10 mouse cellular contexts compared by ENCODE assay signal in the genomic region with DNA sequence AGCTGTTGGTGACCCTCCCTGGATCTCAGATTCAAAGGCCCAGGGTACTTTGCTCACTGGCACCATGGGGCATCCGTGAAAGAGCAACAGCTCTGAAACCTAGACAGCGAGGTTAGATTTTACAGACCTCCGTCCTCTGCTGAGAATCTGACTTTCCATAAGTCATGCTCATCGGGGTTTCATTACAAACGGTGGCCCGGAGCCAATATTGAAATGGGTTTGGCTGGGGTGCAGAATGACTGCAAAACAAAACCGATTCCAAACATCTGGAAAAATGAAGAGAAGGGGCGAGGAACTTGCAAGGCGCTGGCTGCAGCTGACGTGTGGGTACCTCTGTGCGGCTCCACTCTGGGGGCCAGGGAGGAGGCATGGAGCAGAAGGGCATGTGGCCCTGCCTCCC. TPM values are rescaled to one million over a fixed set of nuclear protein-coding genes. Genes with fewer than 3 reads are reported as not detected.
A peak's percentile ranks its signal among the peaks of the same experiment; 100 is the strongest.
DNase-seq lines count a peak whose midpoint lies in the region; ATAC-seq lines count a peak whose summit lies in the region.
"Had no signal": no experiment of that assay in that cellular context is flagged by ENCODE, and none has a peak within 500 bp of the region (broad histone marks: within the 10 kb centered on the region; RNA-seq: fewer than 3 reads in every experiment).

No protein-coding gene starts in this region.

- H3K27ac ChIP-seq in heart, embryonic 11.5 days (ENCODE audit: low read depth, low read length): no peak overlapping the region
- peak overlapping the region; percentile 52 for H3K27ac ChIP-seq in neural tube, embryonic 13.5 days (replicated peaks)
- peak overlapping the region; percentile 50; the same call in 1 of the 2 replicates for H3K27ac ChIP-seq in hindbrain, embryonic 14.5 days
- H3K27ac ChIP-seq in neural tube, embryonic 14.5 days (ENCODE audit: low read depth, low read length): 0 out of 2 replicates have a peak overlapping the region, but pooled peaks have one; percentile 28

- peak; percentile 95 for DNase-seq in heart, adult 11 months
- DNase-seq in neural tube, embryonic 10.5 days (ENCODE audit: extremely low spot score, low spot score): no peak
- no peak for DNase-seq in hindbrain, embryonic 14.5 days (ENCODE audit: low spot score)
- DNase-seq in spleen, postnatal 10 days (ENCODE audit: low spot score in 2 of 2): no peak
- no peak for DNase-seq in thymus, postnatal 25 days

- no peaks in the 10 kb centered on the region for H3K9me3 ChIP-seq in heart, embryonic 11.5 days (replicated peaks; ENCODE audit: control insufficient read depth, low read length)
- no peaks in the 10 kb centered on the region for H3K9me3 ChIP-seq in neural tube, embryonic 13.5 days
- H3K9me3 ChIP-seq in hindbrain, embryonic 14.5 days (ENCODE audit: control insufficient read depth, low read length): no peaks in the 10 kb centered on the region
- no peaks in the 10 kb centered on the region for H3K9me3 ChIP-seq in neural tube, embryonic 14.5 days (ENCODE audit: control insufficient read depth, low read length)

- no peak overlapping the region for H3K9ac ChIP-seq in heart, embryonic 11.5 days (ENCODE audit: low read depth, low read length)
- H3K9ac ChIP-seq in neural tube, embryonic 13.5 days: no peak overlapping the region
- H3K9ac ChIP-seq in hindbrain, embryonic 14.5 days: no peak overlapping the region
- no peak overlapping the region for H3K9ac ChIP-seq in neural tube, embryonic 14.5 days (replicated peaks; ENCODE audit: low read depth, low read length)

- H3K4me1 ChIP-seq in heart, embryonic 11.5 days (ENCODE audit: control insufficient read depth, insufficient read depth, low read length): peaks cover 28% of the 10 kb centered on the region
- H3K4me1 ChIP-seq in neural tube, embryonic 13.5 days (replicated peaks): peaks cover 61% of the 10 kb centered on the region
- H3K4me1 ChIP-seq in hindbrain, embryonic 14.5 days (replicated peaks; ENCODE audit: control insufficient read depth, insufficient read depth, low read length): peaks cover 30% of the 10 kb centered on the region
- H3K4me1 ChIP-seq in neural tube, embryonic 14.5 days (ENCODE audit: control insufficient read depth, insufficient read depth, low read length): peaks cover 16% of the 10 kb centered on the region

- H3K4me3 ChIP-seq in heart, embryonic 11.5 days (ENCODE audit: low read depth, low read length): no peak overlapping the region
- H3K4me3 ChIP-seq in neural tube, embryonic 13.5 days: no peak overlapping the region
- H3K4me3 ChIP-seq in hindbrain, embryonic 14.5 days (replicated peaks; ENCODE audit: low read length): no peak overlapping the region
- no peak overlapping the region for H3K4me3 ChIP-seq in neural tube, embryonic 14.5 days (ENCODE audit: low read depth, low read length)

- WGBS in heart, embryonic 11.5 days (ENCODE audit: insufficient replicate concordance): 89% methylated on average over 11 of the region's 11 CpGs
- 62% methylated on average over 11 of the region's 11 CpGs for WGBS in neural tube, embryonic 13.5 days
- 75% methylated on average over 11 of the region's 11 CpGs for WGBS in hindbrain, embryonic 14.5 days
- 73% methylated on average over 11 of the region's 11 CpGs for WGBS in neural tube, embryonic 14.5 days

- no peak for ATAC-seq in heart, embryonic 11.5 days (replicated peaks; ENCODE audit: insufficient number of reproducible peaks, low FRiP score, low TSS enrichment)
- no peak for ATAC-seq in neural tube, embryonic 13.5 days (ENCODE audit: low read depth)
- ATAC-seq in hindbrain, embryonic 14.5 days (ENCODE audit: low FRiP score): no peak
- ATAC-seq in neural tube, embryonic 14.5 days (ENCODE audit: low read depth): no peak

- H3K36me3 ChIP-seq in heart, embryonic 11.5 days (ENCODE audit: control insufficient read depth, insufficient read depth, low read length): peaks cover 27% of the 10 kb centered on the region
- H3K36me3 ChIP-seq in neural tube, embryonic 13.5 days: peaks cover 40% of the 10 kb centered on the region
- 0 out of 2 replicates have a peak, but pooled peaks cover 6% of the 10 kb centered on the region for H3K36me3 ChIP-seq in hindbrain, embryonic 14.5 days (replicated peaks; ENCODE audit: control insufficient read depth, insufficient read depth)
- peaks cover 8% of the 10 kb centered on the region; the same call in 1 of the 2 replicates for H3K36me3 ChIP-seq in neural tube, embryonic 14.5 days (ENCODE audit: control insufficient read depth, insufficient read depth, low read length)

- H3K27me3 ChIP-seq in heart, embryonic 11.5 days (ENCODE audit: control insufficient read depth, insufficient read depth, low read length): no peaks in the 10 kb centered on the region
- H3K27me3 ChIP-seq in neural tube, embryonic 13.5 days: no peaks in the 10 kb centered on the region
- H3K27me3 ChIP-seq in hindbrain, embryonic 14.5 days (ENCODE audit: control insufficient read depth, insufficient read depth, low read length): no peaks in the 10 kb centered on the region
- H3K27me3 ChIP-seq in neural tube, embryonic 14.5 days (ENCODE audit: control insufficient read depth, insufficient read depth, low read length): no peaks in the 10 kb centered on the region

- H3K4me2 ChIP-seq in heart, embryonic 11.5 days: no peak overlapping the region
- no peak overlapping the region for H3K4me2 ChIP-seq in neural tube, embryonic 13.5 days
- no peak overlapping the region for H3K4me2 ChIP-seq in hindbrain, embryonic 14.5 days (replicated peaks)
- no peak overlapping the region for H3K4me2 ChIP-seq in neural tube, embryonic 14.5 days (ENCODE audit: low read depth, low read length)
- H3K4me2 ChIP-seq: liver, embryonic 11.5 days had no signal

RNA-seq across cellular contexts. Expression of gene Aagab, which starts 49.1 kb away (rescaled TPM):
- 20.9 and 25.9 TPM in 2 replicates for polyA plus RNA-seq in heart, embryonic 11.5 days (2014; fragmentation: Nextera tagmentation; extraction: Ambion mirVana)
- polyA plus RNA-seq in neural tube, embryonic 13.5 days (2015; fragmentation: Nextera tagmentation; extraction: Ambion mirVana): 53.5 and 57.7 TPM in 2 replicates
- 59.2 and 66.6 TPM in 2 replicates for polyA plus RNA-seq in hindbrain, embryonic 14.5 days (2014; fragmentation: Nextera tagmentation; extraction: Ambion mirVana)
- polyA plus RNA-seq in neural tube, embryonic 14.5 days (2014; fragmentation: Nextera tagmentation; extraction: Ambion mirVana): 51.6 and 65.0 TPM in 2 replicates

RNA-seq across cellular contexts. Expression of gene Iqch, which starts 49.3 kb away (rescaled TPM):
- polyA plus RNA-seq in heart, embryonic 11.5 days (2014; fragmentation: Nextera tagmentation; extraction: Ambion mirVana): 0.11 TPM in 1 of 2 replicates, not detected in the other
- polyA plus RNA-seq in neural tube, embryonic 13.5 days (2015; fragmentation: Nextera tagmentation; extraction: Ambion mirVana): 0.51 and 0.53 TPM in 2 replicates
- 0.21 and 0.37 TPM in 2 replicates for polyA plus RNA-seq in hindbrain, embryonic 14.5 days (2014; fragmentation: Nextera tagmentation; extraction: Ambion mirVana)
- 0.16 and 0.28 TPM in 2 replicates for polyA plus RNA-seq in neural tube, embryonic 14.5 days (2014; fragmentation: Nextera tagmentation; extraction: Ambion mirVana)
- polyA plus RNA-seq: C2C12 had no signal
